27 mouse cellular contexts compared by ENCODE assay signal in the genomic region with DNA sequence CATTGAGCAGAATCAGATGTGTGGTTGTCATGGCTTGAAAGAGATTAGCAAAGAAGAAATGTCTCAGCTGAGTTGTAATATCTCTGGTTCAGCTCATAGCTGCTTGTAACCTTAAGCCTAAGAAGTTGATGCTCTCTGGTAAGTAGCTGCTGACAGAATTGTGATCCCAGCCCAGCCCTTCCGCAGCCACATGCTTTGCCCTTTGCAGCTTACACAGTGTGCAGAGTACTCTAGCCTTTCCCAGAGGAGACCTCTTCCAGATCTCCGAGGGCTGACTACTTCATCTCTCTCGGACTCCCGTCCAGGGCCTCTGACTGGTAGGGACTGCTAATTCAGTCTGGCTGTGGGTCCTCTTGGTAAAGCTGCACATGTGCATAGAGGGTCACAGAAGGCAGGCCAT.
A peak's percentile ranks its signal among the peaks of the same experiment; 100 is the strongest.
DNase-seq lines count a peak whose midpoint lies in the region; ATAC-seq and TF ChIP-seq lines count a peak whose summit lies in the region.
"Had no signal": no experiment of that assay in that cellular context is flagged by ENCODE, and none has a peak within 500 bp of the region (broad histone marks: within the 10 kb centered on the region; RNA-seq: fewer than 3 reads in every experiment).

No protein-coding gene starts in this region.

- H3K4me2 ChIP-seq in heart, embryonic 11.5 days: no peak overlapping the region
- 0 out of 2 replicates have a peak overlapping the region, but pooled peaks have one; percentile 3 for H3K4me2 ChIP-seq in heart, embryonic 14.5 days (ENCODE audit: low read length)
- no peak overlapping the region for H3K4me2 ChIP-seq in heart, postnatal 0 days (ENCODE audit: low read depth, low read length)
- H3K4me2 ChIP-seq: forebrain, embryonic 13.5 days; hindbrain, embryonic 14.5 days had no signal

- no peaks in the 10 kb centered on the region for H3K27me3 ChIP-seq in heart, embryonic 11.5 days (ENCODE audit: control insufficient read depth, insufficient read depth, low read length)
- H3K27me3 ChIP-seq in heart, embryonic 14.5 days (ENCODE audit: control insufficient read depth, insufficient read depth, low read length): no peaks in the 10 kb centered on the region
- no peaks in the 10 kb centered on the region for H3K27me3 ChIP-seq in heart, postnatal 0 days (ENCODE audit: control insufficient read depth, insufficient read depth, low read length)
- H3K27me3 ChIP-seq: CH12.LX; forebrain, embryonic 13.5 days; Patski had no signal

- no peak overlapping the region for H3K9ac ChIP-seq in heart, embryonic 11.5 days (ENCODE audit: low read depth, low read length)
- H3K9ac ChIP-seq in heart, embryonic 14.5 days (ENCODE audit: low read length): no peak overlapping the region
- no peak overlapping the region for H3K9ac ChIP-seq in heart, postnatal 0 days (replicated peaks; ENCODE audit: low read depth, low read length)
- H3K9ac ChIP-seq: forebrain, embryonic 13.5 days; hindbrain, embryonic 14.5 days had no signal

- WGBS in heart, embryonic 11.5 days (ENCODE audit: insufficient replicate concordance): 48% methylated on average over 4 of the region's 4 CpGs
- WGBS in heart, embryonic 14.5 days: 36% methylated on average over 4 of the region's 4 CpGs
- WGBS in heart, postnatal 0 days: 26% methylated on average over 4 of the region's 4 CpGs

- H3K4me3 ChIP-seq in heart, embryonic 11.5 days (ENCODE audit: low read depth, low read length): no peak overlapping the region
- H3K4me3 ChIP-seq in heart, embryonic 14.5 days (ENCODE audit: control insufficient read depth in 1 of 2, insufficient read depth in 1 of 2, low read depth in 1 of 2, low read length in 2 of 2): no peak overlapping the region
- H3K4me3 ChIP-seq in heart, postnatal 0 days (ENCODE audit: low read depth, low read length): no peak overlapping the region
- H3K4me3 ChIP-seq: forebrain, embryonic 10.5 days; forebrain, embryonic 13.5 days had no signal

- peak; percentile 42; the same call in 1 of the 2 replicates for ATAC-seq in heart, embryonic 11.5 days (replicated peaks; ENCODE audit: insufficient number of reproducible peaks, low FRiP score, low TSS enrichment)
- no peak; the same call in 1 of the 2 replicates for ATAC-seq in heart, embryonic 14.5 days (ENCODE audit: insufficient number of reproducible peaks, insufficient read depth, low FRiP score, low read depth)
- ATAC-seq in heart, postnatal 0 days (ENCODE audit: insufficient read depth, low read depth): peak; percentile 52; the same call in 1 of the 2 replicates
- ATAC-seq: forebrain, embryonic 13.5 days; forebrain, embryonic 16.5 days; hindbrain, postnatal 0 days; inflammation-experienced regulatory T-cells, adult 6 months; intestine, embryonic 16.5 days; Patski had no signal

- TF ChIP-seq CTCF in heart, postnatal 0 days (IDR thresholded peaks at IDR 0.05; ENCODE audit: low read depth): no peak

- no peak for TF ChIP-seq EP300 in heart, postnatal 0 days (IDR thresholded peaks at IDR 0.05; ENCODE audit: low read depth)

- no peaks in the 10 kb centered on the region for H3K9me3 ChIP-seq in heart, embryonic 11.5 days (replicated peaks; ENCODE audit: control insufficient read depth, low read length)
- H3K9me3 ChIP-seq in heart, embryonic 14.5 days (ENCODE audit: control insufficient read depth, low read length): no peaks in the 10 kb centered on the region
- H3K9me3 ChIP-seq in heart, postnatal 0 days (replicated peaks; ENCODE audit: control insufficient read depth, low read length): no peaks in the 10 kb centered on the region
- H3K9me3 ChIP-seq: forebrain, embryonic 10.5 days; forebrain, embryonic 13.5 days; G1E had no signal

- H3K36me3 ChIP-seq in heart, embryonic 11.5 days (ENCODE audit: control insufficient read depth, insufficient read depth, low read length): no peaks in the 10 kb centered on the region
- H3K36me3 ChIP-seq in heart, embryonic 14.5 days (ENCODE audit: control insufficient read depth, insufficient read depth, low read length): no peaks in the 10 kb centered on the region
- no peaks in the 10 kb centered on the region for H3K36me3 ChIP-seq in heart, postnatal 0 days (replicated peaks; ENCODE audit: control insufficient read depth, insufficient read depth, low read length)

- intact Hi-C loops in heart, postnatal 36 days (cut with DNase I): no loop called here

- H3K27ac ChIP-seq in heart, embryonic 11.5 days (ENCODE audit: low read depth, low read length): peak overlapping the region; percentile 41; the same call in 1 of the 2 replicates
- peak overlapping the region; percentile 6 to 40; a peak in 2 of 4 replicates for H3K27ac ChIP-seq in heart, embryonic 14.5 days (replicated peaks in 1 of 2; ENCODE audit: control insufficient read depth in 1 of 2, insufficient read depth in 1 of 2, low read depth in 2 of 2, low read length in 2 of 2)
- H3K27ac ChIP-seq in heart, postnatal 0 days (ENCODE audit: low read depth): no peak overlapping the region
- H3K27ac ChIP-seq: forebrain, embryonic 10.5 days; forebrain, embryonic 13.5 days; hindbrain, embryonic 14.5 days; hindbrain, postnatal 0 days had no signal

- no peak for DNase-seq in heart, postnatal 36 days
- no peak for DNase-seq in heart, adult 9 months (ENCODE audit: low spot score in 2 of 2)
- DNase-seq in heart, postnatal 0 days (ENCODE audit: low spot score): no peak
- no peak for DNase-seq in heart, adult 11 months
- peak; percentile 24 for DNase-seq in skeletal muscle tissue, adult 2 months (ENCODE audit: low read depth, low spot score)
- DNase-seq: adrenal gland, postnatal 10 days; adrenal gland, postnatal 36 days; B cell, adult 2 months; cerebellum, adult 18-20 months; cerebellum, adult 9-10 months; cerebellum, postnatal 14 days; gastrocnemius, postnatal 10 days; gastrocnemius, postnatal 36 days; kidney, adult 18-20 months; kidney, adult 9 months had no signal

- peaks cover 19% of the 10 kb centered on the region for H3K4me1 ChIP-seq in heart, embryonic 11.5 days (ENCODE audit: control insufficient read depth, insufficient read depth, low read length)
- peaks cover 15 to 19% of the 10 kb centered on the region in 2 experiments for H3K4me1 ChIP-seq in heart, embryonic 14.5 days (ENCODE audit: control insufficient read depth in 2 of 2, insufficient read depth in 2 of 2, low read length in 2 of 2)
- H3K4me1 ChIP-seq in heart, postnatal 0 days (ENCODE audit: control insufficient read depth, insufficient read depth): no peaks in the 10 kb centered on the region
- H3K4me1 ChIP-seq: forebrain, embryonic 10.5 days; forebrain, embryonic 13.5 days had no signal
